Mouse (Mus musculus) lung, adult 18-20 months (tissue): Measurements from ENCODE around the gene Cds2.
"Not testable (repeated sequence)": the region's sequence is repeated elsewhere in the genome, so short reads cannot be mapped to it uniquely, and the experiment has no call there.

Source experiments
- DNase-seq, 2 experiments: peaks; one replicate each; pipeline ENCODE4 v3.0.0; 2022; ENCODE audit warnings: mixed read lengths in 2 of 2

The Cds2 gene

GRCm38 (mm10) chr2:132262879-132263398 lies at the start of gene Cds2:
Gene Cds2, plus strand, starts transcription at chr2:132263148.
- DNase-seq: peak; percentile 99

GRCm38 (mm10) chr2:132221611-132222073 lies 41.3 kb upstream of the Cds2 start:
- DNase-seq: no peak

GRCm38 (mm10) chr2:132224359-132224758 lies 38.6 kb upstream of the Cds2 start:
- no peak for DNase-seq

GRCm38 (mm10) chr2:132232413-132232945 lies 30.5 kb upstream of the Cds2 start:
- no peak for DNase-seq

- no peak for DNase-seq
Observed at GRCm38 (mm10) chr2:132233985-132234765, 28.8 kb upstream of the Cds2 start.

- no peak for DNase-seq
Observed at GRCm38 (mm10) chr2:132235291-132235690, 27.7 kb upstream of the Cds2 start.

GRCm38 (mm10) chr2:132235975-132236374 lies 27.0 kb upstream of the Cds2 start:
- no peak for DNase-seq

- not testable (repeated sequence) for DNase-seq
Observed at GRCm38 (mm10) chr2:132239434-132239833, 23.5 kb upstream of the Cds2 start.

- peak; percentile 34 to 46 for DNase-seq
Observed at GRCm38 (mm10) chr2:132240457-132240856, 22.5 kb upstream of the Cds2 start.

GRCm38 (mm10) chr2:132243370-132243769 lies 19.6 kb upstream of the Cds2 start:
- DNase-seq: no peak

GRCm38 (mm10) chr2:132247539-132248313 lies 15.2 kb upstream of the Cds2 start, which contains the start of gene Tmem230:
Gene Tmem230, minus strand, starts transcription at chr2:132247807.
- DNase-seq: peak; percentile 94 to 95

GRCm38 (mm10) chr2:132251911-132252310 lies 11.0 kb upstream of the Cds2 start:
- no peak for DNase-seq

GRCm38 (mm10) chr2:132252542-132253528 lies 10.1 kb upstream of the Cds2 start, which contains the start of gene Pcna:
Gene Pcna, minus strand, starts transcription at chr2:132253314.
- peak; percentile 98 to 99 for DNase-seq

GRCm38 (mm10) chr2:132253603-132254002 lies 9.3 kb upstream of the Cds2 start:
- DNase-seq: no peak

- DNase-seq: no peak
Observed at GRCm38 (mm10) chr2:132257350-132258068, 5.4 kb upstream of the Cds2 start.

GRCm38 (mm10) chr2:132260601-132261000 lies 2.3 kb upstream of the Cds2 start:
- no peak for DNase-seq

- no peak for DNase-seq
Observed at GRCm38 (mm10) chr2:132262175-132262574, 773 bp upstream of the Cds2 start.

GRCm38 (mm10) chr2:132263421-132264265 lies 695 bp downstream of the Cds2 start:
- DNase-seq: peak in 1 of 2 experiments; percentile 34

GRCm38 (mm10) chr2:132264266-132264710 lies 1.3 kb downstream of the Cds2 start:
- peak in 1 of 2 experiments; percentile 36 for DNase-seq

GRCm38 (mm10) chr2:132265196-132265595 lies 2.2 kb downstream of the Cds2 start:
- no peak for DNase-seq
